Mouse (Mus musculus): ENCODE measurements at regions not wholly inside any gene's neighbourhood (a gene's known extent, or its start where the extent isn't known, plus 50 kb on each side); places are given as distances from the start of the nearest gene placed in this dataset.

DNA sequence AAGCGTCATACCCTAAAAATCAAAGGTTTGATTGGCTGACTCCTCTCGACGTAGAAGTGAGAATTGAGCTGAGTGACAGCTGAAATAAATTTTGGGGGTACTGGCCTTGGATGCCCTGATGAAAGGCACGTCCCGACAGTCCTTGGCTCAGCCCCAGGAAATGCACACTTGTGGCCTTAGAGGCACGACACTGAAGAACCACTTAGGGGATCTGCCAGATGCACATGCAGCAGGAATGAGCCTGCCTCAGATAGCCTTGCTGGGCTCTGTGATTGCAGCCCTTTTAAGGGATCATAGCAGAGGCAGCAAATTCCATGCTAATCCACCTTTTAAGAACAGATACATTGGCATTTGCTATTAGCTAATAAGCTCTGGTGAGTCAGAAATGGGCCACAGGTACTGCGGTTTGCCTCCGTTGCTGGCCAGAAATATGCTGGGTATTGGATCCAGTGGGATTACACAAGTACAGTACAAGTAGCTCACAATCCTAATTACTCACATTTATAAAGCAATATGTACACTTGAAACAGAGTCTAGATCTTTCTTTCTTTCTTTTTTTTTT lies 1463.3 kb downstream of the Slc22a22 start:
- ATAC-seq, result no peak
- no peak for TF ChIP-seq EP300 (IDR thresholded peaks at IDR 0.05)
- no peak for TF ChIP-seq CTCF (IDR thresholded peaks at IDR 0.05)
- H3K36me3 ChIP-seq (ENCODE audit: insufficient read depth, low read length), result no peaks in the 10 kb centered on the region
- no peaks in the 10 kb centered on the region for H3K4me1 ChIP-seq (ENCODE audit: insufficient read depth, low read depth, low read length)
- H3K9me3 ChIP-seq (ENCODE audit: low read length), result no peaks in the 10 kb centered on the region
- H3K4me2 ChIP-seq (replicated peaks; ENCODE audit: low read depth, low read length), result no peak overlapping the region
- H3K27me3 ChIP-seq (replicated peaks; ENCODE audit: insufficient read depth, low read length), result no peaks in the 10 kb centered on the region
- no peak for DNase-seq (ENCODE audit: low spot score)
- H3K27ac ChIP-seq (ENCODE audit: low read length), result no peak overlapping the region
- 50% methylated on average over 8 of the region's 8 CpGs for WGBS
- no peak overlapping the region for H3K9ac ChIP-seq (replicated peaks; ENCODE audit: low read depth)
- H3K4me3 ChIP-seq (ENCODE audit: low read depth, low read length), result no peak overlapping the region

DNA sequence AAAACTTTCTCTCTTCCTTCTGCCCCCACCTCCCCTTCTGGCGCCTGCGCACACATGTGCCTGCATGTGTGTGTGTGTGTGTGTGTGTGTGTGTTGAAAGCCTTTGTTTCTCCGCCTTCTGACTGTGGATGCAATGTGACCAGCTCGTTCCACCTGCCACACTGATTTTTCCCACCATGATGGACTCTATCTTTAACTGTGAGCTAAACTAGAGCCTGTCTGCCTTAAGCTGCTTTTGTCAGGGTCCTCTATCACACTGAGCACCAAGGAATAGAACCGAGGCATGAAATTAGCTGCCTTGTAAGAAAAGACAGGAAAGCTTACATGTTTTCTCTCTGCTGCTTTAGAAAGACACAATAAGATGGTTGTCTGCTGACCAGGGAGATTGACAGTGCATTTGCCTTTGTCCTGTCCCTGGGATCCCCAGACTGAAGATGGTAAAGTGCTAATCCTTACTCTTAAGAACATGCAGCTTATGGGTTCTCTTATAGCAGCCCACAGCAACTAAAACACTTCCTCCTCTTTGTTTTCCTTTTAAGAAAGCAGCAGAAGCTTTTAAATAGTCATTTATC lies 1468.7 kb downstream of the Slc22a22 start:
- Histone ChIP-seq H3K9ac (replicated peaks; ENCODE audit: low read depth) (no peak overlapping the region), H3K36me3 (ENCODE audit: insufficient read depth, low read length) (no peaks in the 10 kb centered on the region), H3K4me2 (replicated peaks; ENCODE audit: low read depth, low read length) (no peak overlapping the region), H3K27ac (ENCODE audit: low read length) (no peak overlapping the region), H3K9me3 (ENCODE audit: low read length) (no peaks in the 10 kb centered on the region), H3K27me3 (replicated peaks; ENCODE audit: insufficient read depth, low read length) (no peaks in the 10 kb centered on the region), H3K4me1 (ENCODE audit: insufficient read depth, low read depth, low read length) (no peaks in the 10 kb centered on the region), H3K4me3 (ENCODE audit: low read depth, low read length) (no peak overlapping the region)
- DNase-seq (ENCODE audit: low spot score) (no peak), ATAC-seq (no peak)
- 83% methylated on average over 5 of the region's 5 CpGs for WGBS
- TF ChIP-seq EP300 (IDR thresholded peaks at IDR 0.05) (no peak), CTCF (IDR thresholded peaks at IDR 0.05) (no peak)

DNA sequence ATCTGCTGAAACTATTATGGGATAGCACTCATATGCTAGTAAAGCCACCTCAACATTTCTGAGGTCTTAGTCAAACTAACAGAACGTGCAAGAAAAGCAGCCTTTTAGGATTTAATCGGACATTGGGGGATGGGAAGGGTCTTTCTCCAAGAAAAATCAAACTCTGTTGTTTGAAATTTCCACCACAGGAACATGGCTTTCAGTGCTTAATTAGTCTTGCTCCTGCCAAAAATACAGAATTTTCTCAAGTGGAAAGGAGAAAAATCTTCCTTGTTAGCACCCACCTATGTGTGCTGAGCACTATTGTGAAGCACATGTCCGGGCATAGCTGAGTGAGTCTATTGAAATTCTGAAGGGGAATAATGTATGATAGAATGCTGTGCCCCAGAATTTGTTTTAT lies 1470.0 kb downstream of the Slc22a22 start:
- H3K36me3 ChIP-seq (ENCODE audit: insufficient read depth, low read length), result no peaks in the 10 kb centered on the region
- DNase-seq (ENCODE audit: low spot score), result no peak
- TF ChIP-seq CTCF (IDR thresholded peaks at IDR 0.05) (no peak), EP300 (IDR thresholded peaks at IDR 0.05) (no peak)
- H3K27me3 ChIP-seq (replicated peaks; ENCODE audit: insufficient read depth, low read length), result no peaks in the 10 kb centered on the region
- no peak overlapping the region for H3K27ac ChIP-seq (ENCODE audit: low read length)
- H3K4me1 ChIP-seq (ENCODE audit: insufficient read depth, low read depth, low read length), result no peaks in the 10 kb centered on the region
- no peak overlapping the region for H3K9ac ChIP-seq (replicated peaks; ENCODE audit: low read depth)
- ATAC-seq, result no peak
- 76% methylated on average over 3 of the region's 3 CpGs for WGBS
- H3K4me2 ChIP-seq (replicated peaks; ENCODE audit: low read depth, low read length), result no peak overlapping the region
- H3K9me3 ChIP-seq (ENCODE audit: low read length), result no peaks in the 10 kb centered on the region
- H3K4me3 ChIP-seq (ENCODE audit: low read depth, low read length), result no peak overlapping the region

DNA sequence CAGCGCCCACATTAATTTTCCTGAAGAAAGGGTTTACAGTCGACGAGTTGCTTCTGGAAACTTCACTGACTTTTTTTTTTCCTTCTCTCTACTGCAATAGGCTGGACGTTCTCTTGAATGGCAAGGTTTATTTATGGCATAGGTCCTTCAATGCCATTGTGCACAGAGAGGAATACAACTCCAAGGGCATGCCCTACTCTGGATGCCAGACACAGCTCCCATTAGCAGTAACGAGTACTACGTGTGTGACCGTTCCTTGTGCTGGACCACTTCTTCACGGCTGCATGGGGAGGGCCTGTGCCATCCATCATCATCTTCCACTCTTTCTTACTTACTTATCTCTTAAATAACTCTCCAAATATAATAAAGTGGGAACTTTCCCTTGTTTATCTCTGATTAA lies 1472.1 kb downstream of the Slc22a22 start:
- no peak overlapping the region for H3K4me3 ChIP-seq (ENCODE audit: low read depth, low read length)
- H3K4me2 ChIP-seq (replicated peaks; ENCODE audit: low read depth, low read length), result no peak overlapping the region
- 80% methylated on average over 8 of the region's 8 CpGs for WGBS
- no peaks in the 10 kb centered on the region for H3K27me3 ChIP-seq (replicated peaks; ENCODE audit: insufficient read depth, low read length)
- no peak for DNase-seq (ENCODE audit: low spot score)
- H3K36me3 ChIP-seq (ENCODE audit: insufficient read depth, low read length), result no peaks in the 10 kb centered on the region
- H3K9ac ChIP-seq (replicated peaks; ENCODE audit: low read depth), result no peak overlapping the region
- H3K27ac ChIP-seq (ENCODE audit: low read length), result no peak overlapping the region
- ATAC-seq, result no peak
- TF ChIP-seq CTCF (IDR thresholded peaks at IDR 0.05) (no peak), EP300 (IDR thresholded peaks at IDR 0.05) (no peak)
- no peaks in the 10 kb centered on the region for H3K9me3 ChIP-seq (ENCODE audit: low read length)
- no peaks in the 10 kb centered on the region for H3K4me1 ChIP-seq (ENCODE audit: insufficient read depth, low read depth, low read length)

DNA sequence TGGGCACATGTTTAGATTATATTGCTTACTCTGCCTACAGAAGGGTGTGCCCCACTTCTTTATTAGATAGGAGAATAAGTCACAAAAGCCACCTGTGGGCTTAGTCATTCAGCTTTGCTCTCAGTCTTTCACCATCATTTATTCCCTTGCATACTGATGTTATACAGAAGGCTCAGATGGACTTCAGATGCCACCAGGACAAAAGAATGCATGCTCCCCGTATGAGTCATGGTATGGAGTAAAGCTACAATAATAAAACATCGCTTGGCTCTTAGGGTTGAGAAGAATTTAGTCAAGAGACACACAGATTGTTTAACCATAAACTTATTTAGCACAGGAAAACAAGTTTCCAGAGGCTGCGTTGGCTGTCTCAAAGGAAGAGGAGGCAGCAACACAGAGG lies 1473.5 kb downstream of the Slc22a22 start:
- Histone ChIP-seq H3K4me3 (ENCODE audit: low read depth, low read length) (no peak overlapping the region), H3K4me2 (replicated peaks; ENCODE audit: low read depth, low read length) (no peak overlapping the region), H3K36me3 (ENCODE audit: insufficient read depth, low read length) (no peaks in the 10 kb centered on the region), H3K27me3 (replicated peaks; ENCODE audit: insufficient read depth, low read length) (no peaks in the 10 kb centered on the region), H3K9me3 (ENCODE audit: low read length) (no peaks in the 10 kb centered on the region), H3K27ac (ENCODE audit: low read length) (no peak overlapping the region), H3K4me1 (ENCODE audit: insufficient read depth, low read depth, low read length) (no peaks in the 10 kb centered on the region), H3K9ac (replicated peaks; ENCODE audit: low read depth) (no peak overlapping the region)
- DNase-seq (ENCODE audit: low spot score) (no peak), ATAC-seq (no peak)
- no peak for TF ChIP-seq EP300 (IDR thresholded peaks at IDR 0.05)
- TF ChIP-seq CTCF (IDR thresholded peaks at IDR 0.05), result no peak
- WGBS, result 87% methylated on average over 3 of the region's 3 CpGs

DNA sequence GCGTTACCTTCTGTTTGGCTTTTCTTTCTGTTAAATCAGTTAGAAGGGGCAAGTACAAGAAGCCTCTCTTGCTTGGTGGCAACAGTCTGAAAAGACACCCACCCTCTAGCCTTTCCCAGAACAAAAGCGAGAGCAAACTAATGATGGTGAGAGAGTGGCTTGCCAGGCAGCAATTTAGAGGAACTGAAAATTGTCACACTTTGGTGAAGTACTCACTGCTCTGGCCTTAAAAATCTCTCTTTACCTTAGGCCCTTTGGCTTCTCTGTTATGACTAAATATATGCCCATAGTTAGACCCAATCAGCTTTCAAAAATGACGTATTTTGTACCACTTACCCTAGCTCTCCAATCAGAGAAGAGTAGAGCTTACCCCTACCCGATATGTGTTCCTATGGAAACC lies 1477.8 kb downstream of the Slc22a22 start:
- Histone ChIP-seq H3K4me3 (ENCODE audit: low read depth, low read length) (no peak overlapping the region), H3K4me1 (ENCODE audit: insufficient read depth, low read depth, low read length) (no peaks in the 10 kb centered on the region), H3K9me3 (ENCODE audit: low read length) (no peaks in the 10 kb centered on the region), H3K27me3 (replicated peaks; ENCODE audit: insufficient read depth, low read length) (no peaks in the 10 kb centered on the region), H3K36me3 (ENCODE audit: insufficient read depth, low read length) (no peaks in the 10 kb centered on the region), H3K9ac (replicated peaks; ENCODE audit: low read depth) (no peak overlapping the region), H3K4me2 (replicated peaks; ENCODE audit: low read depth, low read length) (no peak overlapping the region), H3K27ac (ENCODE audit: low read length) (no peak overlapping the region)
- 83% methylated on average over 4 of the region's 4 CpGs for WGBS
- DNase-seq (ENCODE audit: low spot score) (no peak), ATAC-seq (no peak)
- TF ChIP-seq CTCF (IDR thresholded peaks at IDR 0.05) (no peak), EP300 (IDR thresholded peaks at IDR 0.05) (no peak)

DNA sequence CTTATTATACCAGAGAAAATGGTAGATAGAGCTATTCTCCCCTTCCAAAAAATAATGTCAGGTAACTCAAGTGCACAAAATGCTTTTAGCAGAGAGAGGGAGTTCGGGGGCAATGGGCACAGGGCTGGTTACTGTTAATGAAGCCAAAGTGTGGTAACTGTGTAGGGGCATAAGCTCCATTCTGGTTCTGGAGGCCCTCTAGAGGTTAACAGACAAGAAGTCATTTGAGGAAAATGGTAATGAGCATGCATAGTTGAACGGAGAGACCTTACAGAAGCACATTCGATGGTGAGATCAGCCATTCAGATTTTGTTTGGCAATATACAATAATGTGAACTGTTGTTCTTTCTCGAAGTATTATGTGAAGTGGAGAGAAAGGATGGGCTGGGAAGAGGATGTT lies 1479.4 kb downstream of the Slc22a22 start:
- ATAC-seq, result no peak
- no peak overlapping the region for H3K4me2 ChIP-seq (replicated peaks; ENCODE audit: low read depth, low read length)
- DNase-seq (ENCODE audit: low spot score), result no peak
- H3K4me1 ChIP-seq (ENCODE audit: insufficient read depth, low read depth, low read length), result no peaks in the 10 kb centered on the region
- no peak for TF ChIP-seq CTCF (IDR thresholded peaks at IDR 0.05)
- no peak for TF ChIP-seq EP300 (IDR thresholded peaks at IDR 0.05)
- 78% methylated on average over 4 of the region's 4 CpGs for WGBS
- H3K27ac ChIP-seq (ENCODE audit: low read length), result no peak overlapping the region
- no peaks in the 10 kb centered on the region for H3K9me3 ChIP-seq (ENCODE audit: low read length)
- no peak overlapping the region for H3K9ac ChIP-seq (replicated peaks; ENCODE audit: low read depth)
- no peak overlapping the region for H3K4me3 ChIP-seq (ENCODE audit: low read depth, low read length)
- H3K36me3 ChIP-seq (ENCODE audit: insufficient read depth, low read length), result no peaks in the 10 kb centered on the region
- H3K27me3 ChIP-seq (replicated peaks; ENCODE audit: insufficient read depth, low read length), result no peaks in the 10 kb centered on the region

Data from lung, postnatal 0 days (tissue).